11 mouse cellular contexts compared by ENCODE assay signal in the genomic region with DNA sequence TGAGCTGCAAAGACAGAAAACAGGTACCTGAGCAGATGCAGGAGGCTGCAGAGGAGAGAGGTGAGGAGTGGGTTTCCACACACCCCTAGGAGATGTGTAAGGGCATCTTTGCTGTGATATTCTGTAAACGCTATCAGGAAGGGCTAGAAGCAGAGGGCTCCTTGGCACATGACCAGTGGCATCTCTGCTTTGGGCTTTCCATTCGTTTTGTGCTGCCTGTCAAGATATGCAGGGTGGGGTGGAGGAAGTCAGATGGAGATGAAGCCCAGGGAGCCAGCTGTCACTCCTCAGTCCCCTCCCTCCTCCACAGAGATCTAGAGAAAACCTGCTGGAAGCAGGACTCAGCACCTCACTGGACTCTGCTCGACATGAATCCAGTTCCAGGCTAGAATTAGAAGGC.
DNase-seq lines count a peak whose midpoint lies in the region; ATAC-seq lines count a peak whose summit lies in the region.
"Had no signal": no experiment of that assay in that cellular context is flagged by ENCODE, and none has a peak within 500 bp of the region (broad histone marks: within the 10 kb centered on the region; RNA-seq: fewer than 3 reads in every experiment).

No protein-coding gene starts in this region.

- peak; percentile 30 to 48 for DNase-seq in kidney, postnatal 25 days
- DNase-seq in c-Kit-positive CD71-positive TER-119-positive erythroid progenitor cells, embryonic 14.5 days (ENCODE audit: low spot score): peak; percentile 50
- DNase-seq in cerebellum, postnatal 25 days: peak; percentile 81 to 89
- DNase-seq in lung, postnatal 36 days: peak; percentile 56
- DNase-seq: midbrain, embryonic 14.5 days had no signal

- H3K27me3 ChIP-seq in kidney, embryonic 16.5 days (ENCODE audit: insufficient read depth, low read length): no peaks in the 10 kb centered on the region
- H3K27me3 ChIP-seq in kidney, embryonic 14.5 days (ENCODE audit: control insufficient read depth, insufficient read depth, low read length): no peaks in the 10 kb centered on the region
- H3K27me3 ChIP-seq: embryonic facial prominence, embryonic 12.5 days; stomach, embryonic 15.5 days had no signal

- ATAC-seq in kidney, embryonic 16.5 days (ENCODE audit: low FRiP score, low TSS enrichment): no peak
- ATAC-seq in monocyte, adult 5-6 weeks (replicated peaks; ENCODE audit: insufficient number of reproducible peaks, low FRiP score, low TSS enrichment, poor library complexity, severe bottlenecking): no peak
- no peak for ATAC-seq in kidney, embryonic 14.5 days (ENCODE audit: low FRiP score, low TSS enrichment)
- ATAC-seq: intestine, postnatal 0 days had no signal

- H3K4me3 ChIP-seq in kidney, embryonic 16.5 days (ENCODE audit: low read length): no peak overlapping the region
- no peak overlapping the region for H3K4me3 ChIP-seq in kidney, embryonic 14.5 days (ENCODE audit: low read length)
- H3K4me3 ChIP-seq: embryonic facial prominence, embryonic 12.5 days; stomach, embryonic 15.5 days had no signal

- no peak overlapping the region for H3K27ac ChIP-seq in kidney, embryonic 16.5 days (ENCODE audit: low read length)
- no peak overlapping the region for H3K27ac ChIP-seq in kidney, embryonic 14.5 days (ENCODE audit: low read depth, low read length)
- H3K27ac ChIP-seq: embryonic facial prominence, embryonic 12.5 days; stomach, embryonic 15.5 days had no signal

- H3K9ac ChIP-seq in kidney, embryonic 16.5 days (replicated peaks; ENCODE audit: low read length): no peak overlapping the region
- no peak overlapping the region for H3K9ac ChIP-seq in kidney, embryonic 14.5 days (ENCODE audit: low read depth, low read length)
- H3K9ac ChIP-seq: embryonic facial prominence, embryonic 12.5 days; stomach, embryonic 15.5 days had no signal

- no peaks in the 10 kb centered on the region for H3K36me3 ChIP-seq in kidney, embryonic 16.5 days (ENCODE audit: insufficient read depth, low read length)
- H3K36me3 ChIP-seq in kidney, embryonic 14.5 days (ENCODE audit: control insufficient read depth, insufficient read depth, low read length): no peaks in the 10 kb centered on the region
- H3K36me3 ChIP-seq: embryonic facial prominence, embryonic 12.5 days; stomach, embryonic 15.5 days had no signal

- H3K4me2 ChIP-seq in kidney, embryonic 16.5 days (replicated peaks; ENCODE audit: low read depth, low read length): no peak overlapping the region
- no peak overlapping the region for H3K4me2 ChIP-seq in kidney, embryonic 14.5 days (replicated peaks; ENCODE audit: low read depth, low read length)
- H3K4me2 ChIP-seq: embryonic facial prominence, embryonic 12.5 days; stomach, embryonic 15.5 days had no signal

- H3K9me3 ChIP-seq in kidney, embryonic 16.5 days (ENCODE audit: low read length): no peaks in the 10 kb centered on the region
- no peaks in the 10 kb centered on the region for H3K9me3 ChIP-seq in kidney, embryonic 14.5 days (ENCODE audit: control insufficient read depth, low read length)
- H3K9me3 ChIP-seq: embryonic facial prominence, embryonic 12.5 days; stomach, embryonic 15.5 days had no signal

- no peaks in the 10 kb centered on the region for H3K4me1 ChIP-seq in kidney, embryonic 16.5 days (ENCODE audit: insufficient read depth, low read length)
- H3K4me1 ChIP-seq in kidney, embryonic 14.5 days (ENCODE audit: control insufficient read depth, insufficient read depth, low read length): no peaks in the 10 kb centered on the region
- H3K4me1 ChIP-seq: stomach, embryonic 15.5 days had no signal

- 51% methylated on average over 3 of the region's 3 CpGs for WGBS in kidney, embryonic 16.5 days
- 50% methylated on average over 3 of the region's 3 CpGs for WGBS in kidney, embryonic 14.5 days
